Comparison of ENCODE assay signal across 25 mouse cellular contexts in genomic region chr9:36818905-36819304, GRCm38 (mm10). TPM values are rescaled to one million over a fixed set of nuclear protein-coding genes. Genes with fewer than 3 reads are reported as not detected.
"Had no signal": no experiment of that assay in that cellular context is flagged by ENCODE, and none has a peak within 500 bp of the region (broad histone marks: within the 10 kb centered on the region; RNA-seq: fewer than 3 reads in every experiment).

No protein-coding gene starts in this region.

- H3K36me3 ChIP-seq: limb, embryonic 10.5 days; limb, embryonic 13.5 days; liver, embryonic 12.5 days; liver, embryonic 15.5 days; lung, embryonic 15.5 days; midbrain, embryonic 12.5 days; midbrain, embryonic 15.5 days; neural tube, embryonic 13.5 days; stomach, embryonic 15.5 days had no signal

- ATAC-seq: liver, embryonic 12.5 days; midbrain, embryonic 15.5 days had no signal

- H3K4me3 ChIP-seq: layer of hippocampus, adult 2 months; limb, embryonic 10.5 days; limb, embryonic 13.5 days; liver, embryonic 12.5 days; liver, embryonic 15.5 days; lung, embryonic 15.5 days; megakaryocyte, embryonic 14.5 days; midbrain, embryonic 12.5 days; midbrain, embryonic 15.5 days; myocyte; neural tube, embryonic 13.5 days; stomach, embryonic 15.5 days had no signal

- H3K9me3 ChIP-seq: limb, embryonic 10.5 days; limb, embryonic 13.5 days; liver, embryonic 12.5 days; liver, embryonic 15.5 days; lung, embryonic 15.5 days; megakaryocyte, embryonic 14.5 days; midbrain, embryonic 12.5 days; midbrain, embryonic 15.5 days; neural tube, embryonic 13.5 days; stomach, embryonic 15.5 days had no signal

- H3K27me3 ChIP-seq: limb, embryonic 13.5 days; liver, embryonic 12.5 days; liver, embryonic 15.5 days; lung, embryonic 15.5 days; midbrain, embryonic 12.5 days; midbrain, embryonic 15.5 days; neural tube, embryonic 13.5 days; stomach, embryonic 15.5 days had no signal

- H3K9ac ChIP-seq: limb, embryonic 13.5 days; liver, embryonic 12.5 days; liver, embryonic 15.5 days; lung, embryonic 15.5 days; midbrain, embryonic 12.5 days; midbrain, embryonic 15.5 days; neural tube, embryonic 13.5 days; stomach, embryonic 15.5 days had no signal

- H3K4me1 ChIP-seq: liver, embryonic 12.5 days; liver, embryonic 15.5 days; megakaryocyte, embryonic 14.5 days; stomach, embryonic 15.5 days had no signal

- DNase-seq: kidney, postnatal 25 days; layer of hippocampus, adult 9-11 months; liver; lung, adult 18-20 months; lung, postnatal 10 days; lung, postnatal 36 days; retina, postnatal 1 day; right cerebral cortex, postnatal 25 days; spleen, adult 18-20 months; thymus, postnatal 25 days had no signal

- H3K4me2 ChIP-seq: limb, embryonic 13.5 days; liver, embryonic 12.5 days; liver, embryonic 15.5 days; lung, embryonic 15.5 days; midbrain, embryonic 12.5 days; midbrain, embryonic 15.5 days; neural tube, embryonic 13.5 days; stomach, embryonic 15.5 days had no signal

- H3K27ac ChIP-seq: kidney, postnatal 0 days; layer of hippocampus, adult 2 months; limb, embryonic 10.5 days; limb, embryonic 13.5 days; liver, embryonic 12.5 days; liver, embryonic 15.5 days; lung, embryonic 15.5 days; midbrain, embryonic 12.5 days; midbrain, embryonic 15.5 days; neural tube, embryonic 13.5 days; stomach, embryonic 15.5 days had no signal

RNA-seq across cellular contexts. Expression of gene Fez1, which starts 2.8 kb away (rescaled TPM):
- total RNA-seq: monocyte, adult 5-6 weeks; neutrophil, adult 5-6 weeks had no signal
